In genomic region chr4:46544313-46544712, GRCm38 (mm10) we compare ENCODE assay signal across 8 mouse cellular contexts. TPM values are rescaled to one million over a fixed set of nuclear protein-coding genes. Genes with fewer than 3 reads are reported as not detected.
DNase-seq lines count a peak whose midpoint lies in the region; ATAC-seq and TF ChIP-seq lines count a peak whose summit lies in the region.

No protein-coding gene starts in this region.

- 45% methylated on average over 1 of the region's 1 CpGs for WGBS in kidney, postnatal 0 days
- 38% methylated on average over 1 of the region's 1 CpGs for WGBS in kidney, embryonic 16.5 days
- 36% methylated on average over 1 of the region's 1 CpGs for WGBS in hindbrain, embryonic 11.5 days

- DNase-seq in kidney, postnatal 0 days (ENCODE audit: low spot score), result no peak
- peak; percentile 85 for DNase-seq in CD4-positive, CD25-positive, alpha-beta regulatory T cell, adult 2 months (ENCODE audit: low read depth, low spot score)
- peak; percentile 19 for DNase-seq in NIH3T3 (ENCODE audit: low read depth)
- DNase-seq in lung, postnatal 4 days, result peak; percentile 38 to 44
- DNase-seq in layer of hippocampus, adult 9-10 months (ENCODE audit: low spot score), result no peak
- DNase-seq in right cerebral cortex, postnatal 36 days (ENCODE audit: low spot score in 2 of 2), result no peak
- no peak for DNase-seq in hindbrain, embryonic 11.5 days (ENCODE audit: low spot score)

- H3K4me1 ChIP-seq in kidney, postnatal 0 days (replicated peaks; ENCODE audit: insufficient read depth, low read length), result no peaks in the 10 kb centered on the region
- H3K4me1 ChIP-seq in kidney, embryonic 16.5 days (ENCODE audit: insufficient read depth, low read length), result no peaks in the 10 kb centered on the region
- no peaks in the 10 kb centered on the region for H3K4me1 ChIP-seq in hindbrain, embryonic 11.5 days (replicated peaks; ENCODE audit: control insufficient read depth, insufficient read depth, low read length)

- H3K27ac ChIP-seq in kidney, postnatal 0 days, result no peak overlapping the region
- no peak overlapping the region for H3K27ac ChIP-seq in kidney, embryonic 16.5 days (ENCODE audit: low read length)
- H3K27ac ChIP-seq in hindbrain, embryonic 11.5 days (ENCODE audit: low read depth, low read length), result no peak overlapping the region

- ATAC-seq in kidney, postnatal 0 days (replicated peaks; ENCODE audit: low FRiP score, low read depth), result no peak
- no peak for ATAC-seq in kidney, embryonic 16.5 days (ENCODE audit: low FRiP score, low TSS enrichment)
- no peak for ATAC-seq in hindbrain, embryonic 11.5 days (ENCODE audit: low FRiP score)

- H3K27me3 ChIP-seq in kidney, postnatal 0 days (ENCODE audit: insufficient read depth, low read length), result no peaks in the 10 kb centered on the region
- no peaks in the 10 kb centered on the region for H3K27me3 ChIP-seq in kidney, embryonic 16.5 days (ENCODE audit: insufficient read depth, low read length)
- H3K27me3 ChIP-seq in hindbrain, embryonic 11.5 days (ENCODE audit: control insufficient read depth, insufficient read depth, low read length), result no peaks in the 10 kb centered on the region

- peak; percentile 54 for TF ChIP-seq CTCF in kidney, postnatal 0 days (IDR thresholded peaks at IDR 0.05; ENCODE audit: low read depth)

- no peaks in the 10 kb centered on the region for H3K36me3 ChIP-seq in kidney, postnatal 0 days (ENCODE audit: insufficient read depth, low read length)
- H3K36me3 ChIP-seq in kidney, embryonic 16.5 days (ENCODE audit: insufficient read depth, low read length), result no peaks in the 10 kb centered on the region
- H3K36me3 ChIP-seq in hindbrain, embryonic 11.5 days (ENCODE audit: control insufficient read depth, insufficient read depth, low read length), result no peaks in the 10 kb centered on the region

- no peak overlapping the region for H3K9ac ChIP-seq in kidney, postnatal 0 days (ENCODE audit: low read depth, low read length)
- H3K9ac ChIP-seq in kidney, embryonic 16.5 days (replicated peaks; ENCODE audit: low read length), result no peak overlapping the region
- H3K9ac ChIP-seq in hindbrain, embryonic 11.5 days (ENCODE audit: low read depth, low read length), result no peak overlapping the region

- no peaks in the 10 kb centered on the region for H3K9me3 ChIP-seq in kidney, postnatal 0 days (replicated peaks; ENCODE audit: low read length)
- H3K9me3 ChIP-seq in kidney, embryonic 16.5 days (ENCODE audit: low read length), result no peaks in the 10 kb centered on the region
- H3K9me3 ChIP-seq in hindbrain, embryonic 11.5 days (ENCODE audit: control insufficient read depth, low read length), result no peaks in the 10 kb centered on the region

- no peak overlapping the region for H3K4me3 ChIP-seq in kidney, postnatal 0 days (replicated peaks; ENCODE audit: low read depth, low read length)
- H3K4me3 ChIP-seq in kidney, embryonic 16.5 days (ENCODE audit: low read length), result no peak overlapping the region
- no peak overlapping the region for H3K4me3 ChIP-seq in hindbrain, embryonic 11.5 days (ENCODE audit: low read depth, low read length)

- no peak overlapping the region for H3K4me2 ChIP-seq in kidney, postnatal 0 days (ENCODE audit: low read length)
- no peak overlapping the region for H3K4me2 ChIP-seq in kidney, embryonic 16.5 days (replicated peaks; ENCODE audit: low read depth, low read length)
- H3K4me2 ChIP-seq in hindbrain, embryonic 11.5 days (replicated peaks; ENCODE audit: low read depth, low read length), result no peak overlapping the region

RNA-seq across cellular contexts. Expression of gene Trim14, which starts 8.4 kb away (rescaled TPM):
- 2.6 and 3.1 TPM in 2 replicates for polyA plus RNA-seq in kidney, postnatal 0 days (2015; fragmentation: Nextera tagmentation; extraction: Ambion mirVana)
- 2.1 and 2.9 TPM in 2 replicates for polyA plus RNA-seq in kidney, embryonic 16.5 days (2015; fragmentation: Nextera tagmentation; extraction: Ambion mirVana)
- 0.84 and 1.0 TPM in 2 replicates for polyA plus RNA-seq in hindbrain, embryonic 11.5 days (2014; fragmentation: Nextera tagmentation; extraction: Ambion mirVana)

RNA-seq across cellular contexts. Expression of gene Nans, which starts 55.3 kb away (rescaled TPM):
- 45.6 and 50.7 TPM in 2 replicates for polyA plus RNA-seq in kidney, postnatal 0 days (2015; fragmentation: Nextera tagmentation; extraction: Ambion mirVana)
- polyA plus RNA-seq in kidney, embryonic 16.5 days (2015; fragmentation: Nextera tagmentation; extraction: Ambion mirVana), result 75.7 and 78.5 TPM in 2 replicates
- polyA plus RNA-seq in hindbrain, embryonic 11.5 days (2014; fragmentation: Nextera tagmentation; extraction: Ambion mirVana), result 79.7 and 88.4 TPM in 2 replicates

RNA-seq across cellular contexts. Expression of gene Coro2a, which starts 57.7 kb away (rescaled TPM):
- polyA plus RNA-seq in kidney, postnatal 0 days (2015; fragmentation: Nextera tagmentation; extraction: Ambion mirVana), result 2.9 and 3.4 TPM in 2 replicates
- polyA plus RNA-seq in kidney, embryonic 16.5 days (2015; fragmentation: Nextera tagmentation; extraction: Ambion mirVana), result 5.9 and 6.4 TPM in 2 replicates
- 3.6 and 6.6 TPM in 2 replicates for polyA plus RNA-seq in hindbrain, embryonic 11.5 days (2014; fragmentation: Nextera tagmentation; extraction: Ambion mirVana)

Comparison
In these comparisons a context has a peak if more than half of its experiments do, and no peak if none do; other contexts are left out.
1. DNase-seq: peak in CD4-positive, CD25-positive, alpha-beta regulatory T cell, adult 2 months (single experiment), NIH3T3 (single experiment) and lung, postnatal 4 days (2 of 2); none in kidney, postnatal 0 days (single experiment), layer of hippocampus, adult 9-10 months (single experiment), right cerebral cortex, postnatal 36 days (0 of 2) and hindbrain, embryonic 11.5 days (single experiment).